Mouse (Mus musculus): ENCODE results near the gene Med16. TPM values are rescaled to one million over a fixed set of nuclear protein-coding genes. Genes with fewer than 3 reads are reported as not detected.
A peak's percentile ranks its signal among the peaks of the same experiment; 100 is the strongest.

Med16 gene
- total RNA-seq, 2 experiments from 2014 or later: 55.4 to 61.9 TPM

- intact Hi-C loops (cut with DNase I): no loop called here
- no peak for DNase-seq (ENCODE audit: extremely low spot score in 1 of 2, low spot score in 2 of 2)
Measured at GRCm38 (mm10) chr10:79873313-79873712, 35.4 kb downstream of the Med16 start.

- intact Hi-C loops (cut with DNase I): no loop called here
- DNase-seq (ENCODE audit: extremely low spot score in 1 of 2, low spot score in 2 of 2): peak in 1 of 2 experiments; percentile 46
Measured at GRCm38 (mm10) chr10:79872862-79873261, 35.9 kb downstream of the Med16 start.

GRCm38 (mm10) chr10:79871845-79872244 is 36.9 kb downstream of the Med16 start:
- peak in 1 of 2 experiments; percentile 41 for DNase-seq (ENCODE audit: extremely low spot score in 1 of 2, low spot score in 2 of 2)
- intact Hi-C loops (cut with DNase I): no loop called here

- intact Hi-C loops (cut with DNase I): no loop called here
- DNase-seq (ENCODE audit: extremely low spot score in 1 of 2, low spot score in 2 of 2): no peak
Measured at GRCm38 (mm10) chr10:79866601-79867000, 42.1 kb downstream of the Med16 start.

GRCm38 (mm10) chr10:79865801-79866295 is 42.9 kb downstream of the Med16 start:
- intact Hi-C loops (cut with DNase I): no loop called here
- peak in 1 of 2 experiments; percentile 37 for DNase-seq (ENCODE audit: extremely low spot score in 1 of 2, low spot score in 2 of 2)

GRCm38 (mm10) chr10:79865189-79865601 is 43.5 kb downstream of the Med16 start:
- intact Hi-C loops (cut with DNase I): no loop called here

GRCm38 (mm10) chr10:79864351-79865188 is 44.2 kb downstream of the Med16 start:
- intact Hi-C loops (cut with DNase I): no loop called here
- DNase-seq (ENCODE audit: extremely low spot score in 1 of 2, low spot score in 2 of 2): peak in 1 of 2 experiments; percentile 41

More at GRCm38 (mm10) chr10:79865189-79865601, 43.5 kb downstream of the Med16 start:
- peak in 1 of 2 experiments; percentile 38 for DNase-seq (ENCODE audit: extremely low spot score in 1 of 2, low spot score in 2 of 2)

- intact Hi-C loops (cut with DNase I): no loop called here
- DNase-seq (ENCODE audit: extremely low spot score in 1 of 2, low spot score in 2 of 2): peak in 1 of 2 experiments; percentile 51
Measured at GRCm38 (mm10) chr10:79862925-79863324, 45.8 kb downstream of the Med16 start.

GRCm38 (mm10) chr10:79862049-79862788 is 46.5 kb downstream of the Med16 start:
- DNase-seq (ENCODE audit: extremely low spot score in 1 of 2, low spot score in 2 of 2): no peak
- intact Hi-C loops (cut with DNase I): no loop called here

GRCm38 (mm10) chr10:79861230-79862048 is 47.3 kb downstream of the Med16 start:
- no peak for DNase-seq (ENCODE audit: extremely low spot score in 1 of 2, low spot score in 2 of 2)
- intact Hi-C loops (cut with DNase I): no loop called here

- DNase-seq (ENCODE audit: extremely low spot score in 1 of 2, low spot score in 2 of 2): no peak
- intact Hi-C loops (cut with DNase I): no loop called here
Measured at GRCm38 (mm10) chr10:79860079-79860911, 48.4 kb downstream of the Med16 start.

- intact Hi-C loops (cut with DNase I): no loop called here
- peak in 1 of 2 experiments; percentile 33 for DNase-seq (ENCODE audit: extremely low spot score in 1 of 2, low spot score in 2 of 2)
Measured at GRCm38 (mm10) chr10:79859116-79859515, 49.6 kb downstream of the Med16 start.

GRCm38 (mm10) chr10:79858416-79859074 is 50.2 kb downstream of the Med16 start:
- intact Hi-C loops (cut with DNase I): no loop called here
- peak; percentile 80 to 90 for DNase-seq (ENCODE audit: extremely low spot score in 1 of 2, low spot score in 2 of 2)

GRCm38 (mm10) chr10:79857894-79858293 is 50.8 kb downstream of the Med16 start:
- intact Hi-C loops (cut with DNase I): no loop called here
- no peak for DNase-seq (ENCODE audit: extremely low spot score in 1 of 2, low spot score in 2 of 2)

GRCm38 (mm10) chr10:79857452-79857811 is 51.3 kb downstream of the Med16 start:
- peak in 1 of 2 experiments; percentile 92 for DNase-seq (ENCODE audit: extremely low spot score in 1 of 2, low spot score in 2 of 2)
- intact Hi-C loops (cut with DNase I): no loop called here

- no peak for DNase-seq (ENCODE audit: extremely low spot score in 1 of 2, low spot score in 2 of 2)
- intact Hi-C loops (cut with DNase I): no loop called here
Measured at GRCm38 (mm10) chr10:79856704-79857451, 51.8 kb downstream of the Med16 start.

GRCm38 (mm10) chr10:79856280-79856679 is 52.4 kb downstream of the Med16 start:
- no peak for DNase-seq (ENCODE audit: extremely low spot score in 1 of 2, low spot score in 2 of 2)
- intact Hi-C loops (cut with DNase I): no loop called here
